In genomic region chr4:4983474-4984194, GRCm38 (mm10) we compare ENCODE assay signal across 23 mouse cellular contexts.
DNase-seq lines count a peak whose midpoint lies in the region; ATAC-seq and TF ChIP-seq lines count a peak whose summit lies in the region.
"Had no signal": no experiment of that assay in that cellular context is flagged by ENCODE, and none has a peak within 500 bp of the region (broad histone marks: within the 10 kb centered on the region; RNA-seq: fewer than 3 reads in every experiment).

No protein-coding gene starts in this region.

- H3K36me3 ChIP-seq in hindbrain, embryonic 16.5 days (ENCODE audit: control insufficient read depth, insufficient read depth, low read length): no peaks in the 10 kb centered on the region
- H3K36me3 ChIP-seq in hindbrain, embryonic 12.5 days: no peaks in the 10 kb centered on the region
- H3K36me3 ChIP-seq in midbrain, postnatal 0 days (ENCODE audit: insufficient read depth, low read length): no peaks in the 10 kb centered on the region
- H3K36me3 ChIP-seq in midbrain, embryonic 13.5 days: no peaks in the 10 kb centered on the region
- H3K36me3 ChIP-seq: embryonic facial prominence, embryonic 13.5 days; heart, embryonic 10.5 days had no signal

- TF ChIP-seq CTCF in midbrain, postnatal 0 days (IDR thresholded peaks at IDR 0.05): no peak
- TF ChIP-seq CTCF in brain, embryonic 14.5 days (IDR thresholded peaks at IDR 0.05; ENCODE audit: borderline replicate concordance, extremely low read depth, insufficient read depth, insufficient read length): no peak

- H3K9me3 ChIP-seq in hindbrain, embryonic 16.5 days (ENCODE audit: control insufficient read depth, low read length): no peaks in the 10 kb centered on the region
- no peaks in the 10 kb centered on the region for H3K9me3 ChIP-seq in hindbrain, embryonic 12.5 days (replicated peaks)
- no peaks in the 10 kb centered on the region for H3K9me3 ChIP-seq in midbrain, postnatal 0 days (ENCODE audit: low read length)
- H3K9me3 ChIP-seq in midbrain, embryonic 13.5 days: no peaks in the 10 kb centered on the region
- H3K9me3 ChIP-seq: embryonic facial prominence, embryonic 13.5 days; forebrain, embryonic 13.5 days; heart, embryonic 10.5 days had no signal

- peak; percentile 2 for DNase-seq in midbrain, postnatal 0 days (ENCODE audit: low spot score)
- DNase-seq in brain, embryonic 14.5 days (ENCODE audit: low read depth): peak; percentile 1
- no peak for DNase-seq in heart, adult 18-20 months
- no peak for DNase-seq in kidney, adult 9 months
- DNase-seq: adrenal gland, adult 2 months; adrenal gland, postnatal 25 days; cerebellum, adult 11-12 months; cerebellum, adult 9-10 months; cerebellum, postnatal 25 days; forebrain, postnatal 0 days; gastrocnemius, adult 2 months; gastrocnemius, postnatal 25 days; heart, adult 11 months; heart, postnatal 10 days; heart, postnatal 4 days had no signal

- no peak for TF ChIP-seq POLR2A in brain, embryonic 14.5 days (IDR thresholded peaks at IDR 0.05; ENCODE audit: borderline replicate concordance, extremely low read depth, insufficient read depth, insufficient read length, poor library complexity, severe bottlenecking)

- WGBS in hindbrain, embryonic 16.5 days: 63% methylated on average over 1 of the region's 1 CpGs
- 74% methylated on average over 1 of the region's 1 CpGs for WGBS in hindbrain, embryonic 12.5 days
- WGBS in midbrain, postnatal 0 days: 71% methylated on average over 1 of the region's 1 CpGs
- 80% methylated on average over 1 of the region's 1 CpGs for WGBS in midbrain, embryonic 13.5 days

- no peaks in the 10 kb centered on the region for H3K27me3 ChIP-seq in hindbrain, embryonic 16.5 days (replicated peaks; ENCODE audit: control insufficient read depth, insufficient read depth, low read length)
- H3K27me3 ChIP-seq in hindbrain, embryonic 12.5 days: no peaks in the 10 kb centered on the region
- no peaks in the 10 kb centered on the region for H3K27me3 ChIP-seq in midbrain, postnatal 0 days (ENCODE audit: insufficient read depth, low read length)
- no peaks in the 10 kb centered on the region for H3K27me3 ChIP-seq in midbrain, embryonic 13.5 days
- H3K27me3 ChIP-seq: embryonic facial prominence, embryonic 13.5 days; forebrain, embryonic 13.5 days had no signal

- H3K4me2 ChIP-seq in hindbrain, embryonic 16.5 days (ENCODE audit: low read length): no peak overlapping the region
- H3K4me2 ChIP-seq in hindbrain, embryonic 12.5 days (replicated peaks): no peak overlapping the region
- H3K4me2 ChIP-seq in midbrain, postnatal 0 days (ENCODE audit: low read depth, low read length, poor library complexity, severe bottlenecking): no peak overlapping the region
- H3K4me2 ChIP-seq in midbrain, embryonic 13.5 days (replicated peaks): no peak overlapping the region
- H3K4me2 ChIP-seq: embryonic facial prominence, embryonic 13.5 days; forebrain, embryonic 13.5 days; hindbrain, embryonic 14.5 days had no signal

- H3K27ac ChIP-seq in hindbrain, embryonic 16.5 days (ENCODE audit: low read depth, low read length): no peak overlapping the region
- H3K27ac ChIP-seq in hindbrain, embryonic 12.5 days: no peak overlapping the region
- H3K27ac ChIP-seq in midbrain, postnatal 0 days (ENCODE audit: low read depth, low read length): no peak overlapping the region
- no peak overlapping the region for H3K27ac ChIP-seq in midbrain, embryonic 13.5 days
- H3K27ac ChIP-seq: embryonic facial prominence, embryonic 13.5 days; forebrain, embryonic 13.5 days; gastrocnemius, adult 2 months; heart, embryonic 10.5 days; hindbrain, embryonic 14.5 days had no signal

- ATAC-seq in hindbrain, embryonic 16.5 days: peak; percentile 65
- no peak for ATAC-seq in hindbrain, embryonic 12.5 days (ENCODE audit: low FRiP score)
- ATAC-seq in midbrain, postnatal 0 days (ENCODE audit: low FRiP score): no peak
- no peak for ATAC-seq in midbrain, embryonic 13.5 days
- ATAC-seq: forebrain, embryonic 13.5 days; forebrain, postnatal 0 days; inflammation-experienced regulatory T-cells, adult 6 months had no signal

- H3K4me3 ChIP-seq in hindbrain, embryonic 16.5 days (ENCODE audit: low read length): no peak overlapping the region
- no peak overlapping the region for H3K4me3 ChIP-seq in hindbrain, embryonic 12.5 days
- no peak overlapping the region for H3K4me3 ChIP-seq in midbrain, postnatal 0 days (ENCODE audit: low read depth, low read length)
- no peak overlapping the region for H3K4me3 ChIP-seq in midbrain, embryonic 13.5 days (replicated peaks)
- H3K4me3 ChIP-seq: embryonic facial prominence, embryonic 13.5 days; forebrain, embryonic 13.5 days; gastrocnemius, adult 2 months; heart, embryonic 10.5 days had no signal

- no peak overlapping the region for H3K9ac ChIP-seq in hindbrain, embryonic 16.5 days (ENCODE audit: low read depth, low read length)
- no peak overlapping the region for H3K9ac ChIP-seq in hindbrain, embryonic 12.5 days
- no peak overlapping the region for H3K9ac ChIP-seq in midbrain, postnatal 0 days (replicated peaks; ENCODE audit: low read length, poor library complexity, severe bottlenecking)
- no peak overlapping the region for H3K9ac ChIP-seq in midbrain, embryonic 13.5 days (replicated peaks)
- H3K9ac ChIP-seq: embryonic facial prominence, embryonic 13.5 days; forebrain, embryonic 13.5 days; forebrain, postnatal 0 days; hindbrain, embryonic 14.5 days had no signal

- H3K4me1 ChIP-seq in hindbrain, embryonic 16.5 days (ENCODE audit: control insufficient read depth, insufficient read depth, low read depth, low read length): no peaks in the 10 kb centered on the region
- no peaks in the 10 kb centered on the region for H3K4me1 ChIP-seq in hindbrain, embryonic 12.5 days
- H3K4me1 ChIP-seq in midbrain, postnatal 0 days (ENCODE audit: insufficient read depth, low read length): no peaks in the 10 kb centered on the region
- H3K4me1 ChIP-seq in midbrain, embryonic 13.5 days (replicated peaks): no peaks in the 10 kb centered on the region
- H3K4me1 ChIP-seq: embryonic facial prominence, embryonic 13.5 days; forebrain, embryonic 13.5 days; heart, embryonic 10.5 days had no signal

Comparison
In these comparisons a context has a peak if more than half of its experiments do, and no peak if none do; other contexts are left out.
1. DNase-seq: peak in midbrain, postnatal 0 days (single experiment) and brain, embryonic 14.5 days (single experiment); none in heart, adult 18-20 months (0 of 2) and kidney, adult 9 months (single experiment).